Mouse (Mus musculus) B cell, adult 67 days (primary cell): ENCODE data around the gene Dut. TPM values are rescaled to one million over a fixed set of nuclear protein-coding genes. Genes with fewer than 3 reads are reported as not detected.

Source experiments
- total RNA-seq, 2 experiments: library from RNA; stranded (reverse); gene quantifications; 4 replicates each; pipeline ENCODE4 v1.2.4; 2023

Gene Dut
- total RNA-seq = 10 to 100 TPM; 25.6 to 26.0 TPM

DNA sequence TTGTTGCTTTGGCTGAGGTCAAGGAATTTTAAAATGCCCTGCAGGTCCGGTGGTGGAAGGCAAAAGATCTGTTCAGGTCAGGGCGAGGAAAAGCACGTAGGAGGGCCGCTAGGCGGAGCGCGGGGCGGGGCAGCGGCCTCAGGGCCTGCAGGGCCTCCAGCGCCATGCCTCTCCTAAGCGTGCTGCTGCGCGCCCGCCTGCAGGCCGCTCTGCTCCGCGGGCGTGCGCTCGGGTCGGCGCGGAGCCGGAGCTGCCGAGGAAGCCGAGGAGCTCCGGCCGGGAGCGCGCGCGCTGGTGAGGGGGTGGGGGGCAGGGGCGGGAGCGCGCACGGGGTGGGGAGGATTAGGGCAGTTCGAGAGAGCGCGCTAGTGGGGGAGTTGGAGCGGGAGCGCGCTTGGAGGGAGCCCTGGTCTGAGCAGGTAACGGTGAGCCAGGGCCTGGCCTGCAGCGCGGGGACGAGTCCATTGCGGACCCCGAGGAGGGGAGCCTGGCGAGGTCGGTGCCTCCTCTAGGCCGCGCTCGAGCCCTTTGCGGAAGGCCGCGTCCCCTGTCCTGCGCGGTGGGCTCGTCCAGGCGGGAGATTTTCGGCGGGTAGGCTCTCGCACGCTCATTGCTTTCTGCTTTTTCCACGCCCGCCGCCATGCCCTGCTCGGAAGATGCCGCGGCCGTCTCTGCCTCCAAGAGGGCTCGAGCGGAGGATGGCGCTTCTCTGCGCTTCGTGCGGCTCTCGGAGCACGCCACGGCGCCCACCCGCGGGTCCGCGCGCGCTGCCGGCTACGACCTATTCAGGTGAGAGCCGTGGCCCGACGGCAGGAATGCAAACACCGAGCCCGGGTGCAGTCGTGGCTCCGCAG lies at the start of gene Dut:
TSS of gene Dut (plus strand) at position 83 of the 854 bp plus-strand sequence.

Other genes starting within 250 kb of the Dut start
- gene Slc24a5, start 179.1 kb upstream of the Dut start, total RNA-seq = not detected
- gene Myef2, start 123.5 kb upstream of the Dut start, total RNA-seq = 10 to 100 TPM; 32.3 to 35.4 TPM
- not detected for gene Ctxn2, start 110.5 kb upstream of the Dut start, total RNA-seq
- gene Slc12a1, start 94.7 kb upstream of the Dut start, total RNA-seq = not detected